Mouse (Mus musculus) left cerebral cortex, adult 11 months (tissue): ENCODE measurements around the gene Fbxl14.
A peak's percentile ranks its signal among the peaks of the same experiment; 100 is the strongest.
"Not testable (repeated sequence)": the region's sequence is repeated elsewhere in the genome, so short reads cannot be mapped to it uniquely, and the experiment has no call there.

Experiments used
- DNase-seq: peaks from one replicate; pipeline ENCODE4 v3.0.0; 2022; ENCODE audit warnings: low spot score

Fbxl14 gene

DNA sequence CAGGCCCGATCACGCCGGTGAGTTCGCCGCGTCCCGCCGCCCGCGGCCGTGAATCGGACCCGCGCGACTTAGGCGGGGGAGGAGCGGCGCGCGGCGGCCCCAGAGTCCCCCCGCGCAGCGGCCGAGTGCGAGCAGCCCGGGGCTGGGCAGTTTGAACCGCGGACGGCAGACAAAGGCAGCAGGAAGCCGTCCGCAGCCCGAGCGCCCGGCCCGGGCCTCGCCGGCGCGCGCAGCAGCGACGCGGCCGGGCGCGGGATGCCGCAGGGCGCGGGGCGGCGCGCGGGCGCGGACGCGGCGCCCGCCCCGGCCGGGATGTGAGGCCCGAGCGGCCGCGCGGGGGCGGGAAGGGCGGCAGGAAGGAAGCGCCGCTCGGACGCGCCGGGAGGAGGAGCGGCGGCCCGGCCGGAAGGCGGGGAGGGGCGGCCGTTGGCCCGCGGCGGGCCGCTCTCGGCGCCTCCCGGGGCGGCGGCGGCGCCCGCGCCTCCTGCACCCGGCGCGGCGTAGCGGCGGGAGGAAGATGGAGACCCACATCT is at the start of gene Fbxl14:
Fbxl14 (plus strand) TSS at position 326 of the 533 bp plus-strand sequence.
- no peak for DNase-seq

DNA sequence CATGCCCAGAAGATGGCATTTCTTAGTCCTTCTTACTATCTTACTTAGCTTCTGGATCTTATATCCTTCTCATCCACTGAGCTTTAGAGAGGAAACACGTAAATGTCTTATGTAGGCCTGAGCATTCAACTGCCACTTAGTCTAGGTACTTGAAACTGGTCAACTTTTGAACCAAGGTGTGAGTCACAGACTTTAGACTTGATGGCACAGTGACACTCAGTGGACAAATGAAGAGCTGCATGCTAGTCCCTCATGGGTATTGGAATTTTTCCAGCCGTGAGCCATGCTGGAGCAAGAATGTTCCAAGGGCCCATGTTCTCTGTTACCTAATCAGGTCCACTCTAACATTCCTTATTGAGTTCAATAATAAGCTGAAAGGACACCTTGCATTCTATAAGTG is 49.0 kb upstream of the Fbxl14 start:
- peak; percentile 50 for DNase-seq

DNA sequence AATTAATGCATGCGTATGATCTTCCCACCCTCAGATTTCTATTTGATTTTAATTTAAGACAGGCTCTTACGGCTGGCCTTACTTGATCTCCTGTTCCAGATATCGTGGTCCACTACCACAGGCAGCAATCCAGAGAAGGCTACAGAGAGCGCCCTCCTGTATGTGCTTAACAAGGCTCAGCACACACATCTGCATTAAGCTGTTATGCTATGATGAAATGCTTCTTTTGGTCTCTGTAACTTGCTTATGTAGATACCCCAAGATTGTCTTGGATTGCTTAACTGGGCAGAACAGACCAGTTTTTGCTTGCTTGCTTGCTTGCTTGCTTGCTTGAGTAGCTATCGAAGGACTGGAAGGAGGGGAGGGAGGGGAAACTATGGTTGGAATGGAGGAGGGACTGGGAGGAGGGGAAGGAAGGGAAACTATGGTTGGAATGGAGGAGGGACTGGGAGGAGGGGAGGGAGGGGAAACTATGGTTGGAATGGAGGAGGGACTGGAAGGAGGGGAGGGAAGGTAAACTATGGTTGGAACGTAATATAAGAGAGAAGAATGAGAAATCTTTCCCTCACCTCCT is 47.6 kb upstream of the Fbxl14 start:
- DNase-seq, result no peak

DNA sequence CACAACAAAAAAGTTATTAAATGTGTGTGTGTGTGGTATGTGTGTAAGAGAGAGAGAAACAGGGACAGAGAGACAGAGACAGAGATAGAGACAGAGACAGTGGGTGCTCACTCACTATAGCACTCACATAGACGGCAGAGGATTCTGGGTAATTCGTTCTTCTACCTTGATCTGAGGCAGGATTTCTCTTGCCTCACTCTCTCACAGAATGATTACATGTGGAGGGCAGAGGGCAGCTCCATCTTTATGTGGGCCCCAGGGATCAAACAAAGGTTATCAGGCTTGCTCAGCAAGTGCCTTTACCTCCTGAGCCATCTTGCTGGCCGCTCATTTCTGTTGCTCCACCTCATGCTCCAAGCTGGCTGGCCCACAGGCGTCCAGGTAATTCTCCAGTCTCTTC is 45.1 kb upstream of the Fbxl14 start:
- no peak for DNase-seq

DNA sequence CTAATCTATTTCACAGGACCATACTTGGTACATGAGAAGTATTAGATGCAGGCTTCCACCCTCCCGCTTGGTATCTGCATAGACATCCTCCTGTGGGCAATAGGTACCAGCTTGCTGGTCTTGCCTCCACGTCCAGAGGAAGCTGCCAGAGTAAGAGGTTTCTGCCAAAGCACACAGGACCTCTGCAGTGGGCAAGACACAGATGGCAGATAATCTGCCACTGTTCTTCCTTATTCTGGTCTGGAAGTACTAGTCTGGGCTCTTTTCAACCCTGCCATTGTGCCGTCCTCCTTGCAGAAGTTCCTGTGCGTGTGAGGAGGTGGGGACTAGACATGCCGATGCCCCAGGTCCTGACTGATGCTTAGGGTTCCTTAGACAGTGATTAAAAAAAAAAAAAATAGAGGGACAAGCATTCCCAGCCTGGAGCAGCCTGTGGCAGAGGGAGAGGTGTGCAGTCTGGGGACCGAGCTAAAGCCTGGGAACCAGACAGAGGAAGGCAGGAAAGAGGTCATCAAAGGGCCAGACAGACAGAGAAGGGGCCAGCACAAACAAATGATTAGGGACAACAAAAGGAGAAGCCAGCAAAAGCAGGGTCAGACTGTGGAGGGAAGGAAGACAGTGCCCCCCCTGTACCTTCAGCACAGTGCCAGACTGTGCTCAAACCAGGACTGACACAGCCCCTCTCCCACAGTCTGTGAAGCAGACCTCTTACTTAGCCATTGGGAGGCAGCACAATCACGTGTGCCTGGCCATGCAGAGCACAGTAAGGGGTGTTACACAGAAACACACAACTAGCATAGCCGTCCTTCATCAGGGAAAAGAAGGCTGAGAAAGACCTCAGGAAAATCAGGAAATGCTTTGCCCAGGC is 41.3 kb upstream of the Fbxl14 start:
- no peak for DNase-seq

DNA sequence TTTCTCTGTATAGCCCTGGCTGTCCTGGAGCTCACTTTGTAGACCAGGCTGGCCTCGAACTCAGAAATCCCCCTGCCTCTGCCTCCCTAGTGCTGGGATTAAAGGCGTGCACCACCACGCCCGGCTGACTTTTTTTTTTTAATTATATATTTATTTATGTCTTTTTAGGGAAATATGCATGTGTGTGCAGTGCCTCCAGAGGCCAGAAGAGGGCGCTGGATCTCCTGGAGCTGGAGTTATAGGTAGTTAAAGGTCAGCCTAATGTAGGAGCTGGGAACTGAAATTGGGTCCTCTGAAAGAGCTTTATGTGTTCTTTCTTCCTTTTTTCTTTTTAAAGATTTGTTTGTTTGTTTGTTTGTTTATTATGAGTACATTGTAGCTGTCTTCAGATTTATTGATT is 36.7 kb upstream of the Fbxl14 start:
- not testable (repeated sequence) for DNase-seq

DNA sequence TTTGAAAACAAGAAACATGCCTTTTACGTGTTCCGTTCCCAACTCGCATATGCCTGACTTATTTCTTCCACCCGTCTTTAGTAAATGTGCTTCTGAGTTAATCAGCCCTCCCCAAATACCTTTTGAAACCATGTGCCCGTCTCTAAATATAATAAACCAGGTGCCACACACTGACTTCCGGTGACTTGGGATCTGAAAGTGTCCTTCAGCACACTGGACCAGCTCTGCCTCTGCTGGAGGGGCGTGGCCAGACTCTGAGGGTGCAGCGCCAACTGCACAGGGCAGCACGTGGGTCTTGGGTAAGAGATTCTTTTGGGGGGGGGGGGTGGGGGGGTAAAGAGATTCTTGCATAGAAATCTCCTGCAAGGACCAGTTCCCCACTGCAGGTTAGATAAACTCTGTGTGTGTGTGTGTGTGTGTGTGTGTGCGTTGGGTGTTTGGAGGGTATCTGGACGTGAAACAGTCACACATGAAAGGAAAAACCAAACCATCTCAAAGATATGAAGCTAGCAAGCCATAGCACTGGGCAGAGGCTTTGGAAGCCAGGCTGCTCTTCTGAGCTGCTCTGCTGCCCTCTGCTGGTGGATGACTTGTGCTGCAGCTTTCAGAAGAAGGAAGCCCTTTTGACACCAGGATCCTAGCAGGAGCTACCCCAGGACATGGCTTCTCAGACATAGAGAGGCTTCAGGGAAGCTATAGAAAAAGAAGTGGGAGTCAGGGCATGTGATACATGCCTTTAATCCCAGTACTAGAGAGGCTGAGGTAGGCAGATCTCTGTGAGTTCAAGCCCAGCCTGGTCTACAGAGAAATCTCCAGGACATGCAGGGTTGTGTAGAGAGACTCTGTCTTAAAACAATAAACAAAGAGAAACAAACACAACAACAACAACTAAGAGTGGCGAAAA is 35.5 kb upstream of the Fbxl14 start:
- peak; percentile 57 for DNase-seq

DNA sequence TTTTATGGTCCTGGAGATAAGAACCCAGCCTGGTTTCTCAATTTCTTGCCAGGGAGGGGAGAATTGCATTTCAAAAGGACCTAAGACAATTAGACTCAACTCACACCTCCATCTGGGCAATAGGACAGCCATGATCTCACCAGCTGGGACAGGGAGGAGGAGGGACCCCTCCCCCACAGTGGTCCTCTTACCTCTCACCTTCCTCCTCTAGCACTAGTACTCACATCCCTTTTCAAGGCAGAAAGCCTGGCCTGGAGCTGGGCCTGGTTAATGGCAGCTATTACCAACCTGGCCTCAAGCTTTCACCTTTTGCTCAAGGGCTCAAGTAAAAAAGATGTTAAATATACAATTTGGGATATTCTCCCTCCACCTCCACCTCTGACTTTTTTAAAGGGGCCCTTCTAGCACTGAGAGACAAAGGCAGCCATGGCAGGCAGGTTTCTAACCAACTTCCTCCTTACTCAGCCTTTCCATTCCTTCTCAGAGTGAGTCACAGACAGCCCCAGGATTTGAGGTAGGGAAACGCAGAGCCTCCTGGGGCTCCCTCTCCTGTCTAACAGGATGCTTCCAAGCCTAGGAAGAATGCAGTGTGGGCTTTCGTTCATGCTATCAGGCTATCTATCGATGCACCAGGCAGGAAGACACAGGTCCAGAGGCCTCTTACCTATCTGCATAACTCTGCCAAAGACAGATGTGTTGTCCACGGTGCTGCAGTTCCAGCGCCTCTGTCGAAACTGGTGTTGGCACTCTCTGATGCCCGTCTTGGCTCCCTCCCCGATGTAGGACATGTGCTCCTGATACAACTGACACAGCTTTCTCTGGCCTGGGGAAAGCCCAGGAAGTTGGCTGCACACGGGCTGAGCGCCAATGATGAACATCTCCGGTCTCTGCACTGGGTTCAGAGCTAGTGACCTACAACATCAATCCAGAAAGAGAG is 33.5 kb upstream of the Fbxl14 start:
- DNase-seq, result no peak

DNA sequence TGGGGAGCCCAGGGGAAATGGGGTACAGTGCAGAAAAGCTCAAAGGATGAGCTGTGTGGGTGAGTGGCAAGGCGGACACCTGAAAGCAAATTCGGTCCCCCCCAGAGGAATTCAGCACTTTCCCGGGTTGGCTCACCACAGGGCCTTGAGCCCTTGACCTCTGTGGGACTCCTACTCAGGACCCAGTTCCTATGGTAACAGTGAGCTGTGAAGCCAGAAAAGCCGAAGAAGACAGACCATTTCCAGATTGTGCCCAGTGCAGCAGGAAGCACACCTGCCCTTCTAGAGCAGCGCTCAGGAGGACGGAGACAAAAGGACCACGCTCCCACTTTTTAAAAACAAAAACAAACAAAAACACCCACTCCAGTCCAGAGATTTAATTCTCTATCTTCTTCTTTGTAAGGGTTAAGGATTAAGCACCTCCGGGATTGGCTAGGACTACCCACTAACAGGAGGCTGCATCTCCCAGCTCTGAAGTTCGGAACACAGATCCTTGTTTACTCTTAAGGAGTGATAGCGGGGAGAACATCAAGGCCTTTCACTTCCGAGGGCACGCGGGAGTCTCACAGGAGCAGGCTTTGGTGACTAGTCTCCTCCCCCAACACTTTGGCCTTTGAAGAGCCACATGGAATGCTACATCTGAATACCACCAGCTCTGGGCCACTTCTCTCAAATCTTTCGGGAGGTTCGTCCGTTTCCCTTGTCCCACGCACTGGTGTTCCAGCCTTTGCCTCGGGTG is 31.0 kb upstream of the Fbxl14 start:
- no peak for DNase-seq

DNA sequence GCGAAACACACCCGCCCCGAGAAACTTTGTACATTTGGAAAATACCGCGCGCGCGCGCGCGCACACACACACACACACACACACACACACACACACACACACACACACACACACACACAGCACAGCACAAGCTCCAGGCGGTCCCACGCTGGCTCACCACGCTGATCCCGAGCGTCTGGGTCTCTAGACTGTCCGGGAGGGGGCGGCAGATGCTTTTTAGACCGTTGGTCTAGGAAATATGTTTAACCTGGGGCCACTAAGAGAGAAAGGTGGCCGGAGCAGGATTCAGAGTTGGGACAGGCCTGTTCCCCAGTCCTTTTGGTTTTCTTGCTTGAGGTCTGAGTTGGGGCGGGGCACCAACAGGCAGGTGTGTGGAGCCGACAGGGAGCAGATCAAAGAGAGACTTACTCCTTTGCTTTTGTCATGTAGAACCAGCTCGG is 30.4 kb upstream of the Fbxl14 start:
- DNase-seq, result no peak

DNA sequence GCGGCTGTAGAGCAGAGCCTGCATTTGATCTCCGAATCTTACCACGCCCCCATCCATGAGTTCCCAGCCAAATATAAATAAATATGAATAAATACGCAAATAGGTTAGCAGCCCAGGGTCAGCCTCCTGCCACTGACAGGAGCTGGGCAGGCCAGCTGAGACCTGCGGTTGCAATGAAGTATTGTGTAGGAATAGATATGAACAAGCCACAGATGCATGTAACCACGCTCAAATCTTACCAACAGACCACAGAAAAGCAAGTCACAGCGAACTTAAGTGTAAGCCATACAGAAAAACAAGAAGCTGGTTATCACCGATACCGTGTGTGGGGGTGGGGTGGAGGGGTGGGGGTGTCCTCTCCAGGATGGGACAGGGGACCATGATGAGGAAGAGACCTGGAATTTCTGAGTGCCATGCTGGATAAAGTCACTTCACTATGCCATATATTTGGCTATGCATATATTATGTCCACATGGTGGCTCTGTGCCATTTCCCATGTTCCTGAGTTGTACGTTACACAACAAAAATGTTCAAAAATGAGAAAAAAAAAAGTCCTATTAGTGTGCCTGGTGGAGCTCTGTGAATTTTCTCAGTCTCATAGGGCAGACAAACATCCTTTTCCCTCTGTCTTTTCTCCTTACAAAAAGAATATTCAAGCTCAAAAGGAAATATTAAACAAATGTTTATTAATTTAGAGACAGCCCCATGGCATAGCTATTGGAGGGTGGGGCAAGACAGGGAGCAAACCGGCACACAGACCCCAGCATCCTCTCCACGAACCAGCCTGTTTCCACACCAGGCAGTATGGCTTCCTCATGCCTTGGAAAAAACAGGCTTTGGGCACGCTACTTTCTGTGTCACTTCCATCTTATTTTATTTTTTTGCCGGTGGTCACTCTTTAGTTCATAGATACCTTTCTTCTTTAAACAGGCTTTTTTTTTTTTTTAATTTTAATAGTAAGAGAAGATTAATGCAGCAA is 28.2 kb upstream of the Fbxl14 start:
- DNase-seq, result no peak

DNA sequence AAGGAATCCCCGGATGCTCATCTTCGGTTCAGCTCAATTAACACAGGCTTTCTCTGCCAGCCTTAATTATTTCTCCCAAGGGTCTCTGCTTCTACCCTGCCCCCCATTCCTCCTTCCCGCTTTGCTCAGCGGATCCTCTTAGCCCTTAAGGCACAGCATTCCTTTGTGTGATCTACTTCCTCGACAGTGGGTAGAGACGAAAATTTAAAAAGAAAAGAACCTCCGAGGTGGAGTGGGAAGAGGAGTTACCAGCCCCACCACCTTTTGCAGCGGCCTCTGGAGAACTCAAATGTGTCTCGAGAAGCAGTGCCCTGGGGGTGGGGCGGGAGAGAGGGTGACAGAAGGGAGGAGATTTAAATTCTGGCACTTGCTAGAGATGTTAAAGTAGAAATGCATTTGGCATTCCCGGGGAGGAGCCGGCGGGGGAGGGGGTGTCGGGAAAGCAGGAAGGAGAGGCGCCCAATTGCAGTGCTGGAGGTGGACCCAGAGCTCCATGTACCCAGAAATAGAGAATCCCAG is 27.4 kb upstream of the Fbxl14 start:
- DNase-seq, result peak; percentile 64

DNA sequence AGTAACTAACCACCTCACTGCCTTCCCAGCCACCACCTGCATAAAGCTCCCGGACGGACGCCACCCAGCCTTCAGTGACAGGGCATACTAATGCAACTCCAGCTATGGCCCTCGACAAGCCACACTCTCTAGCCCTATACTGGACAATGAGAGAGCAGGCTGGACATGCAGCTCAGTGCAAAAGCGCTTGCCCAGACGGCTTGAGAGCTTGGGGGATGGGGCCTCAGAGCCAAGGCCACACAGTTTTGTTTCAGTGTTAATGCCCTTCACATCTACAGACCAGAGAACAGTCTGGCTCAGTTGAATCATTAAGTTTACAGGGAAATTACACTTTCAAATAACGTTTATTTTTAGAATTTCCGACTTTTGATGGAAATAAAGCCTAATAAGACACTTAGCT is 21.3 kb upstream of the Fbxl14 start:
- DNase-seq, result no peak

DNA sequence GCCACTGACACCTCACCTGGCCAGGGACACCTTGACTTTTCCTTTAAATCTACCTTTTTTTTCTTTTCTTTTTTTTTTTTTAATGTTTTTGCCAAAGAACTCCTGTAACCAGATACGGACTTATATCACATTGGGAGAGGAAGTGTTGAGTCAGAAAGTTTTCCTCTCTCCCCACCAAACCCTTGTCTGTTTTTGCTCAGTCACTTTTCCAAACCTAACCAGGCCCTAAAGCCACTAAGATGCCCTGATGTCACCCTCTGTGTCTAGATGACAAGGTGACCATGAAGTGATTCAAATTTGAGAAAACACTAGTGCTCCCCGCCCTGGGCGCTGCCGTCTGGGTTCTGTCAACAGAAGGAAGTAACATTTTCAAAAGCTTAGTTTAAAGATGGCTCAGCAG is 20.4 kb upstream of the Fbxl14 start:
- DNase-seq, result no peak

DNA sequence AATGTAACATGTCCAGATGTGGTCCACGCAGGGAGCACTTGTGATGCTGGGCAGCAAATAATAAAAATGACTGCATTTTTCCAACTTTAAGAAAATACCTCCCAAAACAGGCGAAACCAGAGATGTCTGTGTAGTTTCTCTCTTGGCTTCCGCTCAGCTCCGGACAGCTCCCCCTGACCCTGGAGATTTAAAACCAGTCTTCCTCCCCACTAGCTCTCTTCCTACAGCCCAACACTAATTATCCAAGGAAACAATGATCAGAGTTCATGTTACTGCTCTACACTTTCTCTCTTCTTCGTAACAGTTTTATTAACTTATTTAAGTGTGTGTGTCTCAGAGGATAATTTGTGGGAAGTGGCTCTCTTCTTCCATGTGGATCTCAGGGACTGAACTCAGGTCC is 19.1 kb upstream of the Fbxl14 start:
- DNase-seq, result no peak

DNA sequence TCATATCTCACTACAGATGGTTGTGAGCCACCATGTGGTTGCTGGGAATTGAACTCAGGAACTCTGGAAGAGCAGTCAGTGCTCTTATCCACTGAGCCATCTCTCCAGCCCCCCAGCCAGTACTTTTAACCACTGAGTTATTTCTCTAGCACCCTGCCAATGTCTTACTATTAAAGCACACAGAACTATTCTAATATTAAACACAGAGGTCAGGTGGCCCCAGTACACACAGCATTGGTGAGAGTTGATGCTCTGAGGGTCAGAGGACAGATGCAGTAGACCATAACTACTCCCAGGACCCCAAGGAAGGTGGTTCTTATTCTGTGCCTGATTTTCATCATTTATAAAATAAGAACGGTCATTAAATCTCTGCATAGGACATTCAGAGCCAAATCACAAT is 13.3 kb upstream of the Fbxl14 start:
- no peak for DNase-seq

DNA sequence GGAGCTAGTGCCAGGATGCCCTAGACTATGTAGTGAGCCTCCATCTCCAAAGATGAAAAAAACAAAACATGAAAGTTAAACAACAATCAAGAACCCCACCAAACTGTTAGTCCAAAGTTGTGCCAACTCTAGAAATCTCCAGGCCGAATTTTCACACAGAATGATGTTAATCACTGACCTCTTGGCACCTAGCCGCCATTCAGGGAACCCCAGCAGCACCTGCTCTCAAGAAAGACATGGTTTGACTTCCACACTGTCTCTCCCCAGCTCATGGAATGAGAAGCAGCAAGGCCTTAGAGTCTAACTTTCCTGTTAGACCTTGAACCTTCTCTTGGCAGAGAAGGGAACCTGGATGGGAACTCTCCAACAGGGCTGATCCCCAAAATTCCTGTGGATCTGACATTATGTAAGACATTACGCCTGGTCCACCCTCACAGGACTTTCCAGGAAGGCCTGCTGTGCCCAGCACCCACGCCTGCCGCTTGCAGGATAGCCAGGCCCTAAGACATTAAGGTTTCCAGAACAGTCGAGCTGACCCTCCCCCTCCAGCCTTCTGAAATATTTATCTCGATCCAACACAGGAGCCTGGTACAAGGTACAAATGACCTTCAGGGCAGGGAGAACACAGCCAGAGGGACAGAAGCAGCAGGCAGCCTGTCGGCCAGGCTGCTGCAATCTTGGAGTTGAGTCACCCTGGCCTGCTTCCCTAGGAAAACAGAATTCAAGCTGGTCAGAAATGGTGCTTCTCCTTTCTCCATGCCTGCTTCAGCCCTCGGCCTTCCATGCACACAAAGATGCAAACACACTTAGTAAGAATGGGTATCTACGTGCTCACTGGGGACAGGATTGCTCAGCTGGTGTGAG is 12.3 kb upstream of the Fbxl14 start:
- no peak for DNase-seq

DNA sequence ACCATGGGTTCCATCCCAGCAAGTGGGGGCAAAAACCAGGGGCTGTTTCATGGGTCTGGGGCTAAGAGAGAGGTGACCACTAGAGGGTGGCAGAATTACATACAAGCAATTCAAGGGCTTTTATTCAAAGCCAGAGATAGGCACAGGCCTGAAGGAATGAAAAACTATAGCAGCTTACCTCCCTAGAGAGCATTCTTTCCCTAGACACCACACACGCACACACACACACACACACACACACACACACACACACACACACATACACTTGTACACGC is 11.7 kb upstream of the Fbxl14 start:
- no peak for DNase-seq
